Mouse (Mus musculus): ENCODE results near the gene Plppr3.

GRCm38 (mm10) chr10:79862925-79863324, 11.5 kb downstream of the Plppr3 start:
- no peak for TF ChIP-seq GATA1 (IDR thresholded peaks at IDR 0.05; ENCODE audit: low read length)
- no peak for TF ChIP-seq TAL1 (IDR thresholded peaks at IDR 0.05; ENCODE audit: low read length)

Measured in erythroblast, embryonic 14.5 days (primary cell).